Mouse (Mus musculus): ENCODE results near the gene Cldn13.
"Not testable (repeated sequence)": the region's sequence is repeated elsewhere in the genome, so short reads cannot be mapped to it uniquely, and the experiment has no call there.

Gene Cldn13

DNA sequence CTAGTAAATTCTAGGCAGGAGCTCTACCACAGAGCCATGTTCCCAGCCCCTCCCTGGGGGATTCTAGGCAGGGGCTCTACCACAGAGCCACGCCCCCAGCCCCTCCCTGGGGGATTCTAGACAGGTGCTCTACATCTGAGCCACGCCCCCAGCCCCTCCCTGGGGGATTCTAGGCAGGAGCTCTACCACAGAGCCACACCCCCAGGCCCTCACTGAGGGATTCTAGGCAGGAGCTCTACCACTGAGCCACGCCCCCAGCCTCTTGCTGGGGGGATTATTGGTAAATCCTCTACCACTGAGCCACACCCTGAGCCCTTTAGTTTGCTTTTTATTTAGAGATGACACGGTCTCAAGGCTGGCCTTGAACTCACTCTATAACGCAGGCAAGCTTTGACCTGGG is 18.4 kb upstream of the Cldn13 start:
- DNase-seq (ENCODE audit: low read depth, low spot score), result not testable (repeated sequence)

DNA sequence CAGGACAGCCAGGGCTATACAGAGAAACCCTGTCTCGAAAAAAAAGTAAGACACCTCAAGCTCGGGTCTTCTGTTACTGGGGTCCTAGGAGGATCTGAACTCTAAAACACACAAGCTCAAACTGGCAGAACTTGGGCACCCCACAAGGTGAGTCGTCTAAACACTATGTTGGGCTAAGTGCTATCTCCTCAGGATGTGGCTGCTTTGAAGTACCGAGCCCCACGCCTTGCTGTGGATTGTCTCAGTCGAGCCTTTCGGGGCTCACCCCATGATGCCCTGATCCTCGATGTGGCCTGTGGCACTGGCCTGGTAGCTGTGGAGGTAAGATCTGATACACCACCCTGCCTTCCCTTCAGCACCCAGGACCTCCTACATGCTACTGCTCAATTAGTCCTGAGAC is 18.0 kb upstream of the Cldn13 start:
- peak; percentile 50 for DNase-seq (ENCODE audit: low read depth, low spot score)

DNA sequence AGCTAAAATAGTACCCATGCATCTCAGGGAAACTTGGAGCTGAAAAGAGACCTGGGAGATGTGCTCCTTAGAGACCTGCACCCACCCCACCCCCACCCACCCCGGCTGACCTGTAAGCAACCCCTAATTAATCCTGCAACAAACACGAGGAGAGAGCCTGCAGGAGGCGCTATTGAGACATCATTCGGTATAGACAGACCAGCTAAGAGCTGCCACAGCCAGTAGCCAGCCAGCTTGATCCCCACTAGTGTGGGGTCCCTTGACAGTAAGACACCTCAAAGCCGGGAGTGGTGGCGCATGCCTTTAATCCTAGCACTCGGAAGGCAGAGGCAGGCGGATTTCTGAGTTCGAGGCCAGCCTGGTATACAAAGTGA is 17.6 kb upstream of the Cldn13 start:
- DNase-seq (ENCODE audit: low read depth, low spot score), result peak; percentile 92

DNA sequence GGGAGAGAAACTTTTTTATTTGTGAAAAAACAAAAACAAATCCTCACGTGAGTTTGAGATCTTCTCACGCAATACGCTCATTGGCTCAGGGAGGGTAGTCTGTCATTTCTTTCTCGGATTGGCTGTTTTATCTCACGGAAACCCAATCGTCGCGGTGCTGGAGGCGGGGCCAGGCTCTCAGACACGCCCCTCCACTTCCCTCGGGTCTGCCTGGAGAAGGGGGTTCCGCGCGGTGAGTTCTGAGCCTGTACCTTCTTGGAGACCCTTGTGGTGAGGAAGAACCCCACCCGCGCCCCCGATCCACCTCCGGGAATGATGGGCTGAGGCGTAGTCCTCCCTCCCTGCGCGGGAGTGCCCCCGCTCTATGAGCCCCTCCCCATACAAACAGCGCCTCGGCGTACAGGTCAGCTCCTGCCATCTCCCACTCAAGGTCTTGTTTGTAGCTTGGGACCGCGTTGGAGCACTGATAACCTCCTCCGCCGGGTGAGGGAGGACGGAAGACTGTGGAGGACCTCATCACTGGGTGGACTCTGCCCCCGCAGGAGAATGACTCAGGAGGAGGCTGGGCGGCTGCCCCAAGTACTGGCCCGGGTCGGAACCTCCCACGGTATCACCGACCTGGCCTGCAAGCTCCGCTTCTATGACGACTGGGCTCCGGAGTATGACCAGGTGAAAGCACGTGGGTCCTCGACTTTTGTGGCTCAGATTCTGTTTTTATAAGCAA is 17.0 kb upstream of the Cldn13 start, which contains the start of gene Mettl27:
Gene Mettl27 (plus strand): TSS at position 190 of the 724 bp plus-strand sequence.
- peak; percentile 94 for DNase-seq (ENCODE audit: low read depth, low spot score)

- DNase-seq (ENCODE audit: low read depth, low spot score), result no peak
These were observed 14.7 kb upstream of the Cldn13 start for GRCm38 (mm10) chr5:134929988-134930387.

DNA sequence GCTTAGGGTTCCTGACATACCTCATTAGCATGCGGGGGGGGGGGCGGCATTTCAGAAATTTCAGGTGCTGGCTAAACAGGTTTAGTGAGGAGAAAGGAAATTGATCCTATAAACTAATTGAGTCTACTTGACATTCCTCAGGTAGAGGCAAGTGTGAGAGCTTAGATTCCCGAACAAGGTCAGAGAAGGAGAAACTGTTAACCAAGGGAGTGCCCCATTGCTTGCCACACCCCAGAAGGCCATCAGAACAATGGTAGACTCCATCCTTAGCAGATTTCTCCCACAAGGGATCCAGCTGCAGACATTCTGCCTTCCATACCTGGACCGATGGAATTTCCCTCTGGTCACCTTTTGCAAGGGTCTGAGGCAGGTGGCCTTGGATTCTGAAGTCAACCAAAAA is 11.4 kb upstream of the Cldn13 start:
- DNase-seq (ENCODE audit: low read depth, low spot score), result no peak

GRCm38 (mm10) chr5:134923141-134923540 is 7.8 kb upstream of the Cldn13 start:
- no peak for DNase-seq (ENCODE audit: low read depth, low spot score)

DNA sequence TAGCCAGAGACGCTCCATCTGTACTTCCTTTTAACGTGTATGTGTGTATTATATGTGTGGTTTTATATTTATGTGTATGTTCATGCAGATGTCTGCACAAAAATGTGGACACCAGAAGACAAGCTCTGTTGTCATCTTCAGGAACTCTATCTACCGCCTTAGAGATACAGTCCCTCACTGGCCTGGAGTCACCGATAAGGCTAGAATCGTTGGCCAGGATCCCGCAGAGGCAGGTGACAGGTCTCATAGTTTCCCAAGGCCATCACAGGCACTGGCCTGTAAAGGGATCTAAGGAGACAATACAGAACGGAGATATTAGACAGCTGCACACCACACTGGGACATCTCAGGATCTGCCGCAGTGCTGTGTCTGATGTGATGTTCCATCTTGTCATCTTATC is 5.8 kb upstream of the Cldn13 start:
- no peak for DNase-seq (ENCODE audit: low read depth, low spot score)

DNA sequence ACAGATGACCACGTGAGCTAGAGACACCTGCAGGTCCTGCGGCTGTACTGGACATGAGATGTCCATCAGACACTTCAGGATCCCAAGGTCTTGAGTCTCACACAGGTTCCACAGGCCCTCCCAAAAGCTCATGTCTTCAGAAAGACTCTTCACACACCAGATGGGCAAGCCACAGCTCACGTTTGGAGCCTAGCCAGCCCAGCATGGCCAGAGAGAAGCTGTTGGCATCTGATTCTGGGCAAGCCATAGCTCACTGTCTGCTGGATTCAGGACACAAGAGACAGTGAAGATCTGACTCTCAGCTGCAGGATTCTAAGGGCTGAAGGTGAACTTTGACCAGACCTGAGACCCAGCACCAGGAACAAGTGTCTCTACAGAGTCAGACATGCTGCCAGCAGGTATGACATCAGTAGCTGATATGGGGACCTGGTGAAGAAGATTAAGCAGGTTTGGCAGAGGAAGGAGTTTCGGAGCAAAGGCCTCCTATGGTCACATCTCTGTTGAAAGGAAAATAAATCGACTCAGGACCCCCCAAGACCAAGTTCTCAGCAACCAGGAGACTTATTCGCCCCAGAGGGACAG is 4.9 kb upstream of the Cldn13 start:
- no peak for DNase-seq (ENCODE audit: low read depth, low spot score)

DNA sequence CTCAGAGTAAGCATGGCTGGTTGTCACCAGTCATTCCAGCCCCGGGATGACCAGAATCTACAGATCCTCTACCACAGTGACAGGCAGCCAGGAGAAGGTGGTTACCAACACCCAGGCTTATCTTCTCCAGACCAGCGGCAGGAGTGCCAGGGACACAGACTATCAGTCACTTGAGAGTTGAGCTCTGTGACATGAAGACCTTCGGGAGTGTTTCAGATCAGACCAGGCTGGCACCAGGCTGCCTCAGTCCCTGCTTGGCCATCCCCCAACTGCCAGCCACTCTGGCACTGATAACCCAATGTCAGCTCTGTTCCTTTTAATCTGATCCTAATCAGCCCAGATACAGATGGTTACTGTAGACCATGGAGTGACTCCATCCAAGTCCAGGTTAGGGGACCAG is 3.8 kb upstream of the Cldn13 start:
- DNase-seq (ENCODE audit: low read depth, low spot score), result no peak

- DNase-seq (ENCODE audit: low read depth, low spot score), result peak; percentile 69
These were observed 2.9 kb upstream of the Cldn13 start for GRCm38 (mm10) chr5:134918071-134918832.

DNA sequence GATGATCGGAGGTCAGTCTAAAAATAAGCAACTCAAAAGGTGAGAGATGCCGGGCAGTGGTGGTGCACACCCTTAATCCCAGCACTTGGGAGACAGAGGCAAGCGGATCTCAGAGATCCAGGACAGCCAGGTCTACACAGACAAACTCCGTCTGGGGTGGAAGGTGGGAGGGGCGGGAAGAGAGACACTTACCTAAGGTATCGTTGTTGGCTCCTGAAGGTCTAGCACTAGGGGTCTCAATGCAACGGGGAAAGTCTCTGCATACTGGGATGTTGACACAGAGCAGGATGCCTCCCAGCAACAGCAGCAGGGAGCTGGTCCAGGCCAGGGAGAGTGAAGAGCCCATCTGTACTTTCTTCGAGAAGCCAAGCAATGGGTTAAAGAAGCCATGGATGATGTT is 816 bp downstream of the Cldn13 start:
- DNase-seq (ENCODE audit: low read depth, low spot score), result no peak

GRCm38 (mm10) chr5:134913753-134914152 is 1.6 kb downstream of the Cldn13 start:
- no peak for DNase-seq (ENCODE audit: low read depth, low spot score)

- DNase-seq (ENCODE audit: low read depth, low spot score), result no peak
These were observed 2.0 kb downstream of the Cldn13 start for GRCm38 (mm10) chr5:134913352-134913751.

DNA sequence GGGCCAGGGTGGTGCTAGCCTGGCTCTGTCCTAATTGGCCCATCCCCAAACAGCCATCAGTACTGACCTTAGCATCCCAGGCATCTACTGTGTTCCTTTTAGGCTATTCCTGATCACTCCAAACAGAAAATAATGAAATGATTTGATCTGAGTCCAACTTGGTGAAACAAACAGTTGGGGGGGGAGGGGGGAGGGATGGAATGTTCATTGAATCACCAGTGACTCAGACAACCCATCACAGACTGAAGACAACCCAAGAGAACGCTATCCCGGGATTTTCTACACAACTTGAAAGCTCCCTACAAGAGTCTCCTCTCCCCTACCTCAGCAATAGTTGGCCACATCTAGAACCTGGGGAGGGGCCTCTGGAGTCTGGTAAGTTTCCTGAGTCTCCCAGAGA is 3.4 kb downstream of the Cldn13 start:
- DNase-seq (ENCODE audit: low read depth, low spot score), result peak; percentile 73

DNA sequence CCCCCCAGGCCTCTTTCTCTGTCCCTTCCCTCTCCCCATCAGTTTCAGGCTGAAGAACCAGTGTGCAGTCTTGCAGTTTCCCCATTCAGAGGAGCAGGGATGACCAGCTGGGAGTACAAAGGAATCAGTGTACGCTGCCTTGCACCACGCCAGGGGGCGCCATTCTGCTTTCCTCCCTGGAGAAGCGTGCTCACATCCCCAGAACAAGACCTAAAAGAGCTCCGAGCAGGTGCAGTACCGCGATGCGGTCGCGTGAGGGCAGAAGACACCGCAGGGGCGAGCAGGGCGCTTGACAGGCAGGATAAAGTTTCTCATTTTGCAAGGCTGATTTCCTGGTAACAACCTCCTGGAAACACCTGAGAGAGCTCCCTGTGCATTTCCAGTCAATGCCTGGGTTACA is 8.2 kb downstream of the Cldn13 start:
- DNase-seq (ENCODE audit: low read depth, low spot score), result peak; percentile 95

DNA sequence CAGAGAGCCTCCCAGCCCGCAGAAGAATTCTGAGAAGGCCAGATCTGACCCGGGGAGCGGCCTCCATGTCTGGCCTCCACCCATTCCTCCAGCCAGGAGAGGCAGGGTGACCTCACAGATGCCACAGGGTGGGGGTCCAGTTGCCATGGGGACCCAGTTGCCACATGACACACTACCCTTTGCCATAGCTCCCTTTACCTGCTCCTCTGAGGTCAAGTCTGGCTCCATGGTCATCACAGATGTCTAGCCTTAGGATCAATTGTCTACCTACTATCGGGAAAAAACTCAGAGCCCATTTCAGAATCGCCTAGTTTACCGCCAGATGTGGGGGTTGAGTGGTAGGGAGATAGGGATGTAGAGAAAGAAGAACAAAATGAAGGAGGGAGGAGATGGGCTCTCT is 8.7 kb downstream of the Cldn13 start, which contains the start of gene Tmem270:
Gene Tmem270 (minus strand): TSS at position 101 of the 400 bp plus-strand sequence.
- no peak for DNase-seq (ENCODE audit: low read depth, low spot score)

DNA sequence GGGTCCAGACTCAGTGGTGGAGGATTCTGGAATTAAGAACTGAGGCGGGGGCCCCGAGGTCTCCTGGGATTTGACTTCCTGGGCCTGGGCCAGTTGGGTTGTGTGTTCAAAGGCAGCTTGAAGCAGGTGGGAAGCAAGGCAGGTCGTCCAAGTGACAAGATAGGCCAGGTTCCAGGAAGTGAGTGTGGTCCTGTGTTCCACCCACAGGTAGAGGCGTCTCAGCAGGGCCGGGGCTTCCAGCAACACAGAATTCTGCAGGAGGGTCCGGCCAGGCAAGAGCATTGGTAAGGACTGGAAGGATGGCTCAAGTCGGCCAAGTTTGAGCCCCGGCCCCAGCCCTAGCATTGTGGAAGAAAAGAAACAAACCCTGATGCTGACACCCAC is 13.7 kb downstream of the Cldn13 start:
- DNase-seq (ENCODE audit: low read depth, low spot score), result no peak

DNA sequence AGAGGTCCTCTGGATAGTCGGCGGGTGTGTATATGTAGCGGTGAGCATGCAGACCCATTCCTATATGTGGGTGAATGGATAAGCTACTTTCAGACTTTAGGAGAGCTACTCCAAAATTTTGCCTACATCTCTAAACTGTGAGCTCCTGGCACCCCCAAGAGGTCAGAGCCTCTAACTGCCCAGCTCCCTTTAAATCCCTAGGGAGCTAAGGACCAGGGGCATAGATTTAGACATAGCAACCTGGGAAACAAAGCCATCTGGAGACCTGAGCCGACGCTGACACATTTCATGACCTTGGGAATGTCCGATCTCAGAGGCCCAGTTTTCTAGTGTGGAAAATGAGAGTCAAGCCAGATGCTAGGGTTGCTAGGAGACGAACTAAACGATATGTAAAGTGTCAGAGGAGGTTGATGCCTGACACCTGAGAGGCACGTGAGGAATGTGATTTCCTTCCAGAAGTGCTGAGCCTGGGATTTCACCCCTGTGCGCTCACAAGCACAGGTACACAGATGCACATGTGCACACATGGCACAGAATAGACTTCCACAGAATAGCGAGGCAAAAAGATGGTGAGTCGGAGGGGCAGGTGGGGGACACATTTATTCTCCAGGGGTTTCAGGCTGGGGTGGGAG is 14.2 kb downstream of the Cldn13 start:
- peak; percentile 71 for DNase-seq (ENCODE audit: low read depth, low spot score)

DNA sequence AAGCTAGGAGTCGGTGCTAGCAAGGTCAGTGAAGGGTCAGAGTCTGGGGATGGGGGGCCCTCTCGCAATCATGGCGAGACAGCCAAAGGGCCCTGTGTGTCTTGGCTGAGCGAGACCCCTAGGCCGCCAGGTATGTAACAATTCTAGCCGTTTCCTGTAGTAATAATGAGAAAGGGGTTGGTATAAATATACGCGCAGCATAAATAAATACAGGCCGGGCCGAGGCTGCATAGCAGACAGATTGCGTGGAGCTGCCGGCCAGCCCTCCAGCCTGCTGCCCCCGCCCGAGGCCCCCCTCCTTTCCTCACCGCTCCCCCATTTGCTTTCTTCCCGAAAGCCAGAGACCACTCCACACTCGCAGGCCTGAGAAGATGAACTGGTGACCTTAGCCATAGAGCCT is 17.7 kb downstream of the Cldn13 start:
- DNase-seq (ENCODE audit: low read depth, low spot score), result no peak

DNA sequence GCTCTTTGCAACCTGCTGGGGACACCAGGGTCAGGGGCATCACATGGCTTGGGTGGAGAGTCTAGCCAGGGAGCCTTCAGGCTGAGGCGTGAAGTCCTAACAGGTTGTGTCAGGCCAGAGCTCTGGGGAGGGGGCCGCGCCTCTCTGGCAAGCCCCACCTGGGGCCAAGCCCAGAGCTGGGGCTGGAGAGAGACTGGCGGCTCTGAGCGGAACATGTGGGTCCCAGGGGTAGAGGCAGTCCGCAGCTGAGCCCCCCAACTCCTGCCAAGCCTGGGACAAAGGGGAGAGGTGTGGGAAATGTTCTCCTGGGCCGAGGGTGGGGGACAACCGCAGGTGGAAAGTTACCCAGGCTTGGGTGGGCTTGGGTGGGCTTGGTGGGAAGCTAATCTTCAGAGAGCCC is 18.4 kb downstream of the Cldn13 start:
- no peak for DNase-seq (ENCODE audit: low read depth, low spot score)

- DNase-seq (ENCODE audit: low read depth, low spot score), result no peak
These were observed 20.0 kb downstream of the Cldn13 start for GRCm38 (mm10) chr5:134895291-134895690.

Data from 3T3-L1 (cell line).